Mouse (Mus musculus): ENCODE measurements around the gene Shisa4.

Shisa4 gene

GRCm38 (mm10) chr1:135363446-135363845, 11.6 kb downstream of the Shisa4 start:
- DNase-seq, result no peak

- DNase-seq, result no peak
These were observed 12.9 kb downstream of the Shisa4 start for GRCm38 (mm10) chr1:135362115-135362514.

GRCm38 (mm10) chr1:135361491-135361890, 13.5 kb downstream of the Shisa4 start:
- no peak for DNase-seq

GRCm38 (mm10) chr1:135359071-135359470, 16.0 kb downstream of the Shisa4 start:
- DNase-seq, result no peak

- DNase-seq, result no peak
These were observed 23.1 kb downstream of the Shisa4 start for GRCm38 (mm10) chr1:135351953-135352352.

GRCm38 (mm10) chr1:135347498-135348169, 27.4 kb downstream of the Shisa4 start:
- peak; percentile 52 for DNase-seq

- DNase-seq, result no peak
These were observed 28.1 kb downstream of the Shisa4 start for GRCm38 (mm10) chr1:135346891-135347290.

GRCm38 (mm10) chr1:135344026-135344425, 31.0 kb downstream of the Shisa4 start:
- no peak for DNase-seq

- no peak for DNase-seq
These were observed 33.1 kb downstream of the Shisa4 start for GRCm38 (mm10) chr1:135341947-135342346.

- DNase-seq, result no peak
These were observed 44.5 kb downstream of the Shisa4 start for GRCm38 (mm10) chr1:135330578-135330977.

- peak; percentile 26 for DNase-seq
These were observed 46.7 kb downstream of the Shisa4 start for GRCm38 (mm10) chr1:135328368-135328767.

- no peak for DNase-seq
These were observed 49.1 kb downstream of the Shisa4 start for GRCm38 (mm10) chr1:135325934-135326333.

GRCm38 (mm10) chr1:135324571-135324970, 50.5 kb downstream of the Shisa4 start, which contains the start of gene Lmod1:
Lmod1 (plus strand) TSS chr1:135324807.
- DNase-seq, result no peak

GRCm38 (mm10) chr1:135323367-135323901, 51.6 kb downstream of the Shisa4 start:
- DNase-seq, result no peak

All from right cerebral cortex, adult 18-20 months (tissue).